Mouse (Mus musculus): ENCODE results near the gene Hist2h2aa1. TPM values are rescaled to one million over a fixed set of nuclear protein-coding genes. Genes with fewer than 3 reads are reported as not detected.
A peak's percentile ranks its signal among the peaks of the same experiment; 100 is the strongest.
"Not testable (repeated sequence)": the region's sequence is repeated elsewhere in the genome, so short reads cannot be mapped to it uniquely, and the experiment has no call there.

Gene Hist2h2aa1
- polyA plus RNA-seq, 1 experiment: 203 TPM

- TF ChIP-seq POLR2A (IDR thresholded peaks at IDR 0.05; ENCODE audit: borderline replicate concordance, extremely low read depth, low read depth, low read length) (peak; percentile 99), CTCF (IDR thresholded peaks at IDR 0.05; ENCODE audit: insufficient read depth, low read length) (no peak)
- under 1% methylated on average over 45 of the region's 45 CpGs for WGBS
- peak; percentile 85 for DNase-seq
- peak within 1 kb of the TSS; percentile 84 for H3K4me3 ChIP-seq (replicated peaks; ENCODE audit: extremely low read depth, low read depth, low read length)
- peaks cover 5% of the 10 kb centered on the region for H3K4me1 ChIP-seq (ENCODE audit: control insufficient read depth, insufficient read depth, low read length)
Observed at GRCm38 (mm10) chr3:96269511-96270474, 24.5 kb downstream of the Hist2h2aa1 start, which contains the start of gene Hist2h2bb. TSS of gene Hist2h2bb (plus strand) at chr3:96269752.

GRCm38 (mm10) chr3:96273591-96274465 is 28.5 kb downstream of the Hist2h2aa1 start:
- no peak for DNase-seq
- 83% methylated on average over 17 of the region's 17 CpGs for WGBS
- TF ChIP-seq CTCF (IDR thresholded peaks at IDR 0.05; ENCODE audit: insufficient read depth, low read length): no peak
- TF ChIP-seq POLR2A (IDR thresholded peaks at IDR 0.05; ENCODE audit: borderline replicate concordance, extremely low read depth, low read depth, low read length): no peak
- Histone ChIP-seq H3K4me1 (ENCODE audit: control insufficient read depth, insufficient read depth, low read length) (peaks cover 4% of the 10 kb centered on the region; the same call in 1 of the 2 replicates), H3K4me3 (replicated peaks; ENCODE audit: extremely low read depth, low read depth, low read length) (no peak overlapping the region)

DNA sequence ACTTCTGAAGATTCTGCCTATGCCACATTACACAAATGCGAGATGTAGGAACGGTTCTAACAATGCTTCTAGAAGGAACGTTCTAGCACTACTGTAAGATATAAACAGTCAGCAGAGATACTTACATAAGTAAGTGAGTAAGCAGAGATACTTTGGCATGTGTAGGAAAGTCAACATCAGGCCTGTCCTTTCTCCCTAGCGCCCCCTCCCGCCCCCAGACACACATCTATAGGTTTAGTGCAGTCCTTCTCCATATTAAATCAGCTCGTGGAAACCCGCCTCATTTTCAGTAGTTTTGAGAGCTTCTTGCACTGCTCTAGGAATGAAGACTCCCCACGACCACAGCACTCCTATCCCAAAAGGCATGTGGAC is 32.1 kb downstream of the Hist2h2aa1 start:
- no peak for DNase-seq
- Histone ChIP-seq H3K4me3 (replicated peaks; ENCODE audit: extremely low read depth, low read depth, low read length) (peak overlapping the region; percentile 36), H3K4me1 (ENCODE audit: control insufficient read depth, insufficient read depth, low read length) (peaks cover 4% of the 10 kb centered on the region; the same call in 1 of the 2 replicates)
- TF ChIP-seq POLR2A (IDR thresholded peaks at IDR 0.05; ENCODE audit: borderline replicate concordance, extremely low read depth, low read depth, low read length): no peak
- TF ChIP-seq CTCF (IDR thresholded peaks at IDR 0.05; ENCODE audit: insufficient read depth, low read length): no peak
- WGBS: 17% methylated on average over 8 of the region's 8 CpGs

DNA sequence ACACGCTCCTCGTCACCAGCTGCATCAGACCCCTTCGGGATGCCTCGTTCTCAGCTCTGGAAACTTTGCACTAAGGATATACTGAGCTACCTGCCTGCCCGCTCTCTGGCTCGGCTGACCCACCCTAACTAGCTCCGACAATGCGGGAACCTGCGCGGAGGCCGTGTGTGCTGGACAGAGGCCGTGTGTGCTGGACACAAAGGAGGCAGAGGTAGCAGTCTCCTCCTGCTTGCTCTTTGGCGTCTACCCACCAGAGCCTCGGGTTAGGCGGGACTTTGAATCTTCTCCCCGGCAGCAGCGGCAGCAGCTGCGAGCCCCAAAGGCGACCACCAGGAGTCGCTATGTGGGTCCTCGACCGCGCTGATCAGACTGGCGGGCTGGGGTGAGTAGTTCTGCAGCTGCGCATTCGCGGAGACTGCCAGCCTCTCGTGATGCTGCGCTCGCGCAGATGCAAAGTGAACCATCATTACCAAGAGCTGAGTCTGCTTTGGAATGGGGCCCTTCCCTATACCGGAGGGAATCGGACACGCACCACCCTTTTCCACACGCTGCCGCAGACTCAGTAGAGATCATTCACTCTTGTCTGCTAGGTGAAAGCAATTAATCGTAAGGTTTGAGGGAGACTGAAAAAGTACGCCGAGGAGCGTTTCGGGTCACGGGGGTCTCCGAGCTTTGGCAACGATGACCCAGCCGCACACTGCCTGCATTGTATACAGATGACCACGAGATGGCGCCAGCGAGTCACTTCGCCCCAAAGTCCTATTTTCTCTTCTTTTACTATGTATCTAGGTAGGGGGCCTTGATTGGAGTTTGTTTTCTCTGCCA is 32.7 kb downstream of the Hist2h2aa1 start:
- TF ChIP-seq CTCF (IDR thresholded peaks at IDR 0.05; ENCODE audit: insufficient read depth, low read length): peak; percentile 90
- peak; percentile 23; the same call in 1 of the 2 replicates for TF ChIP-seq POLR2A (IDR thresholded peaks at IDR 0.05; ENCODE audit: borderline replicate concordance, extremely low read depth, low read depth, low read length)
- WGBS: under 1% methylated on average over 49 of the region's 49 CpGs
- peaks cover 4% of the 10 kb centered on the region; the same call in 1 of the 2 replicates for H3K4me1 ChIP-seq (ENCODE audit: control insufficient read depth, insufficient read depth, low read length)
- peak overlapping the region; percentile 80 for H3K4me3 ChIP-seq (replicated peaks; ENCODE audit: extremely low read depth, low read depth, low read length)
- DNase-seq: peak; percentile 83

- WGBS: 60% methylated on average over 6 of the region's 6 CpGs
- DNase-seq: no peak
- TF ChIP-seq POLR2A (IDR thresholded peaks at IDR 0.05; ENCODE audit: borderline replicate concordance, extremely low read depth, low read depth, low read length) (no peak), CTCF (IDR thresholded peaks at IDR 0.05; ENCODE audit: insufficient read depth, low read length) (no peak)
- no peak overlapping the region for H3K4me3 ChIP-seq (replicated peaks; ENCODE audit: extremely low read depth, low read depth, low read length)
- peaks cover 4% of the 10 kb centered on the region; the same call in 1 of the 2 replicates for H3K4me1 ChIP-seq (ENCODE audit: control insufficient read depth, insufficient read depth, low read length)
Observed at GRCm38 (mm10) chr3:96280660-96281059, 35.4 kb downstream of the Hist2h2aa1 start.

- DNase-seq: no peak
- H3K4me1 ChIP-seq (ENCODE audit: control insufficient read depth, insufficient read depth, low read length): no peaks in the 10 kb centered on the region
- TF ChIP-seq CTCF (IDR thresholded peaks at IDR 0.05; ENCODE audit: insufficient read depth, low read length) (no peak), POLR2A (IDR thresholded peaks at IDR 0.05; ENCODE audit: borderline replicate concordance, extremely low read depth, low read depth, low read length) (no peak)
- no peak overlapping the region for H3K4me3 ChIP-seq (replicated peaks; ENCODE audit: extremely low read depth, low read depth, low read length)
- 11% methylated on average over 4 of the region's 4 CpGs for WGBS
Observed at GRCm38 (mm10) chr3:96284457-96284856, 39.2 kb downstream of the Hist2h2aa1 start.

- 89% methylated on average over 11 of the region's 11 CpGs for WGBS
- H3K4me1 ChIP-seq (ENCODE audit: control insufficient read depth, insufficient read depth, low read length); H3K4me3 ChIP-seq (replicated peaks; ENCODE audit: extremely low read depth, low read depth, low read length); DNase-seq: not testable (repeated sequence)
- TF ChIP-seq CTCF (IDR thresholded peaks at IDR 0.05; ENCODE audit: insufficient read depth, low read length): peak; percentile 61
Observed at GRCm38 (mm10) chr3:96287334-96287733, 42.0 kb downstream of the Hist2h2aa1 start.

GRCm38 (mm10) chr3:96289201-96289600 is 43.9 kb downstream of the Hist2h2aa1 start:
- no peaks in the 10 kb centered on the region for H3K4me1 ChIP-seq (ENCODE audit: control insufficient read depth, insufficient read depth, low read length)
- TF ChIP-seq POLR2A (IDR thresholded peaks at IDR 0.05; ENCODE audit: borderline replicate concordance, extremely low read depth, low read depth, low read length): no peak
- TF ChIP-seq CTCF (IDR thresholded peaks at IDR 0.05; ENCODE audit: insufficient read depth, low read length): no peak
- 59% methylated on average over 3 of the region's 3 CpGs for WGBS
- no peak overlapping the region for H3K4me3 ChIP-seq (replicated peaks; ENCODE audit: extremely low read depth, low read depth, low read length)
- DNase-seq: no peak

DNA sequence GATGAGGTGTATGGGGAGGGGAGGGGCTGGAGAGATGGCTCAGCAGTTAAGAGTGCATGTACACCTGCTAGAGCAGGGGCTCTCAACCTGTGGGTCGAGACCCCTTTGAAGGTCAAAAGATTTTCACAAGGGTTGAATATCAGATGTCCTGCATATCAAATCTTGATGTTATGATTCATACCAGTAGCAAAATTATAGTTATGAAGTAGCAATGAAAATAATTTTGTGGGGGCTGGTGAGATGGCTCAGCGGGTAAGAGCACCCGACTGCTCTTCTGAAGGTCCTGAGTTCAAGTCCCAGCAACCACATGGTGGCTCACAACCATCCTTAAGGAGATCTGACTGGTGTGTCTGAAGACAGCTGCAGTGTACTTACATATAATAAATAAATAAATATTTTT is 45.4 kb downstream of the Hist2h2aa1 start:
- H3K4me1 ChIP-seq (ENCODE audit: control insufficient read depth, insufficient read depth, low read length); H3K4me3 ChIP-seq (replicated peaks; ENCODE audit: extremely low read depth, low read depth, low read length); DNase-seq: not testable (repeated sequence)
- WGBS: 86% methylated on average over 3 of the region's 3 CpGs

All from lung, adult 2 months (tissue).